Mouse (Mus musculus): ENCODE data around the gene Bad. TPM values are rescaled to one million over a fixed set of nuclear protein-coding genes. Genes with fewer than 3 reads are reported as not detected.

Gene Bad
- 53.8 and 57.4 TPM in 2 replicates for polyA plus RNA-seq (2021; fragmentation: Nextera tagmentation)
- long read RNA-seq, experiment 1, transcript Bad-202 (4 exons, 990 nt): minor isoform, 18 of 118 reads
- long read RNA-seq, experiment 1, transcript Bad-201 (4 exons, 1,452 nt): major isoform, 94 of 118 reads
- long read RNA-seq, experiment 1, partial matches to known transcripts: 3 of 118 reads
- long read RNA-seq, experiment 1, other reads (novel, unspliced or antisense): 0 of 118 reads
- long read RNA-seq, experiment 2, transcript Bad-201 (4 exons, 1,452 nt): minor isoform, 14 of 60 reads
- long read RNA-seq, experiment 2, transcript Bad-202 (4 exons, 990 nt): major isoform, 31 of 60 reads
- long read RNA-seq, experiment 2, partial matches to known transcripts: 9 of 60 reads
- long read RNA-seq, experiment 2, other reads (novel, unspliced or antisense): 3 of 60 reads

GRCm38 (mm10) chr19:6941372-6942248 is at the start of gene Bad:
TSS of gene Bad (plus strand) at chr19:6941861.

GRCm38 (mm10) chr19:6909507-6910289 is 32.0 kb upstream of the Bad start, which contains the start of the genes Trmt112 and Prdx5:
TSS of gene Trmt112 (plus strand) at chr19:6909698.
TSS of gene Prdx5 (minus strand) at chr19:6910106.

GRCm38 (mm10) chr19:6921647-6922567 is 19.8 kb upstream of the Bad start, which contains the start of gene Esrra:
TSS of gene Esrra (minus strand) at chr19:6921813.

GRCm38 (mm10) chr19:6925307-6925573 is 16.4 kb upstream of the Bad start, which contains the start of gene Catsperz:
TSS of gene Catsperz (minus strand) at chr19:6925380.

GRCm38 (mm10) chr19:6934195-6934977 is 7.3 kb upstream of the Bad start, which contains the start of gene Kcnk4:
TSS of gene Kcnk4 (minus strand) at chr19:6934515.

GRCm38 (mm10) chr19:6942249-6942691 is 609 bp downstream of the Bad start, which contains the start of gene Gpr137:
TSS of gene Gpr137 (minus strand) at chr19:6942480.

GRCm38 (mm10) chr19:6974211-6975205 is 32.8 kb downstream of the Bad start, which contains the start of gene Ppp1r14b:
TSS of gene Ppp1r14b (plus strand) at chr19:6974968.

GRCm38 (mm10) chr19:6975537-6976521 is 34.2 kb downstream of the Bad start, which contains the start of gene Plcb3:
TSS of gene Plcb3 (minus strand) at chr19:6976470.

GRCm38 (mm10) chr19:6980381-6981093 is 38.9 kb downstream of the Bad start, which contains the start of gene Fkbp2:
TSS of gene Fkbp2 (minus strand) at chr19:6980501.

GRCm38 (mm10) chr19:6987061-6987903 is 45.6 kb downstream of the Bad start, which contains the start of gene Vegfb:
TSS of gene Vegfb (minus strand) at chr19:6987651.

GRCm38 (mm10) chr19:6992011-6992858 is 50.6 kb downstream of the Bad start, which contains the start of gene Dnajc4:
TSS of gene Dnajc4 (minus strand) at chr19:6992572.

GRCm38 (mm10) chr19:6996006-6996405 is 54.3 kb downstream of the Bad start, which contains the start of the genes Nudt22 and Trpt1:
TSS of gene Nudt22 (minus strand) at chr19:6996117.
TSS of gene Trpt1 (plus strand) at chr19:6996131.

